In the genomic region with DNA sequence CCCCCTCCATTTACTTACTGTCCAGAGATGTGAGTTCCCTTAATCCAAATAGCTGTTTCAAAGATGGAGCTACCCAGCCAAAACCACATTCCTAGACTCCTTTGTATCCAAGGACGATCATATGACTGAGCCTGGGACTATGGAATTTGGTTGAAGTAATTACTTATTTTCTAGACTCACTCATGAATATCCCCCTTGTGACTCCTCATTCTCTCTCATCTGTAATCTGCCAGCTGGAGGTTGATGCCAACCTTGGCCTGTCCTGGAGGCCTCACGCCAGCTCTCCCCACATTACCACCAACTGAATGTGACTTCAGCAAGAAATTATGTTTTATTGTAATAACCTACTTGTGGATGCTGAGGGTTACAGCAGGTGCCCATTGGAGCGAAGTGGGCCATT, we compare ENCODE assay signal across 14 mouse cellular contexts.
A peak's percentile ranks its signal among the peaks of the same experiment; 100 is the strongest.
DNase-seq lines count a peak whose midpoint lies in the region; ATAC-seq and TF ChIP-seq lines count a peak whose summit lies in the region.
"Had no signal": no experiment of that assay in that cellular context is flagged by ENCODE, and none has a peak within 500 bp of the region (broad histone marks: within the 10 kb centered on the region; RNA-seq: fewer than 3 reads in every experiment).

No protein-coding gene starts in this region.

- no peaks in the 10 kb centered on the region for H3K9me3 ChIP-seq in hindbrain, embryonic 11.5 days (ENCODE audit: control insufficient read depth, low read length)
- H3K9me3 ChIP-seq in hindbrain, embryonic 10.5 days, result no peaks in the 10 kb centered on the region
- H3K9me3 ChIP-seq in forebrain, embryonic 16.5 days (ENCODE audit: control insufficient read depth, low read length), result no peaks in the 10 kb centered on the region
- H3K9me3 ChIP-seq: heart, embryonic 15.5 days; neural tube, embryonic 12.5 days had no signal

- no peak overlapping the region for H3K9ac ChIP-seq in hindbrain, embryonic 11.5 days (ENCODE audit: low read depth, low read length)
- H3K9ac ChIP-seq in forebrain, embryonic 16.5 days (replicated peaks; ENCODE audit: low read depth, low read length), result no peak overlapping the region
- H3K9ac ChIP-seq: heart, embryonic 15.5 days; neural tube, embryonic 12.5 days had no signal

- H3K4me3 ChIP-seq in hindbrain, embryonic 11.5 days (ENCODE audit: low read depth, low read length), result no peak overlapping the region
- no peak overlapping the region for H3K4me3 ChIP-seq in hindbrain, embryonic 10.5 days
- no peak overlapping the region for H3K4me3 ChIP-seq in left cerebral cortex, adult 2 months
- H3K4me3 ChIP-seq in forebrain, embryonic 16.5 days (replicated peaks; ENCODE audit: low read length), result no peak overlapping the region
- H3K4me3 ChIP-seq: heart, embryonic 15.5 days; neural tube, embryonic 12.5 days had no signal

- no peak overlapping the region for H3K4me2 ChIP-seq in hindbrain, embryonic 11.5 days (replicated peaks; ENCODE audit: low read depth, low read length)
- no peak overlapping the region for H3K4me2 ChIP-seq in forebrain, embryonic 16.5 days (ENCODE audit: low read length)
- H3K4me2 ChIP-seq: heart, embryonic 15.5 days; neural tube, embryonic 12.5 days had no signal

- no peak for TF ChIP-seq CTCF in left cerebral cortex, adult 2 months (IDR thresholded peaks at IDR 0.05)

- ATAC-seq in hindbrain, embryonic 11.5 days (ENCODE audit: low FRiP score), result 0 out of 2 replicates have a peak, but pooled peaks have one; percentile 30
- peak; percentile 68 for ATAC-seq in forebrain, embryonic 16.5 days

- H3K4me1 ChIP-seq in hindbrain, embryonic 11.5 days (replicated peaks; ENCODE audit: control insufficient read depth, insufficient read depth, low read length), result peaks cover 3% of the 10 kb centered on the region
- peaks cover 46% of the 10 kb centered on the region for H3K4me1 ChIP-seq in hindbrain, embryonic 10.5 days (replicated peaks)
- H3K4me1 ChIP-seq in forebrain, embryonic 16.5 days (replicated peaks; ENCODE audit: control insufficient read depth, insufficient read depth, low read length), result peaks cover 57% of the 10 kb centered on the region

- no peaks in the 10 kb centered on the region for H3K27me3 ChIP-seq in hindbrain, embryonic 11.5 days (ENCODE audit: control insufficient read depth, insufficient read depth, low read length)
- no peaks in the 10 kb centered on the region for H3K27me3 ChIP-seq in hindbrain, embryonic 10.5 days (ENCODE audit: insufficient read depth, poor library complexity, severe bottlenecking)
- no peaks in the 10 kb centered on the region for H3K27me3 ChIP-seq in forebrain, embryonic 16.5 days (replicated peaks; ENCODE audit: control insufficient read depth, insufficient read depth, low read length)
- H3K27me3 ChIP-seq: heart, embryonic 15.5 days had no signal

- intact Hi-C loops in left cerebral cortex, adult 2 months (cut with DNase I), result loop anchor here (2.0 kb wide), 1 partner anchor 103 kb away; no protein-coding TSS in a partner anchor

- H3K36me3 ChIP-seq in hindbrain, embryonic 11.5 days (ENCODE audit: control insufficient read depth, insufficient read depth, low read length), result no peaks in the 10 kb centered on the region
- H3K36me3 ChIP-seq in hindbrain, embryonic 10.5 days, result peaks cover 4% of the 10 kb centered on the region; the same call in 1 of the 2 replicates
- no peaks in the 10 kb centered on the region for H3K36me3 ChIP-seq in forebrain, embryonic 16.5 days (ENCODE audit: control insufficient read depth, insufficient read depth)
- H3K36me3 ChIP-seq: heart, embryonic 15.5 days; neural tube, embryonic 12.5 days had no signal

- no peak overlapping the region for H3K27ac ChIP-seq in hindbrain, embryonic 11.5 days (ENCODE audit: low read depth, low read length)
- no peak overlapping the region for H3K27ac ChIP-seq in hindbrain, embryonic 10.5 days
- peak overlapping the region; percentile 56 for H3K27ac ChIP-seq in left cerebral cortex, adult 2 months
- H3K27ac ChIP-seq in forebrain, embryonic 16.5 days (ENCODE audit: low read length), result no peak overlapping the region
- H3K27ac ChIP-seq: heart, embryonic 15.5 days; neural tube, embryonic 12.5 days had no signal

- DNase-seq in cerebellum, adult 11-12 months, result peak; percentile 8
- no peak for DNase-seq in cerebellum, postnatal 4 days (ENCODE audit: low spot score in 2 of 2)
- DNase-seq in hindbrain, embryonic 11.5 days (ENCODE audit: low spot score), result no peak
- no peak for DNase-seq in hindbrain, embryonic 10.5 days (ENCODE audit: low spot score)
- DNase-seq in left cerebral cortex, adult 2 months (ENCODE audit: extremely low spot score in 1 of 2, low spot score in 2 of 2), result no peak
- DNase-seq in left cerebral cortex, adult 9 months (ENCODE audit: low spot score in 2 of 2), result no peak
- DNase-seq in adrenal gland, postnatal 4 days (ENCODE audit: low spot score in 2 of 2), result no peak
- DNase-seq: cerebellum, adult 18-20 months; heart, adult 18-20 months; lung, postnatal 4 days; right cerebral cortex, postnatal 25 days had no signal

- 41% methylated on average over 3 of the region's 3 CpGs for WGBS in hindbrain, embryonic 11.5 days
- WGBS in hindbrain, embryonic 10.5 days, result 54% methylated on average over 3 of the region's 3 CpGs
- 25% methylated on average over 3 of the region's 3 CpGs for WGBS in forebrain, embryonic 16.5 days
